Mouse (Mus musculus): ENCODE data around the gene Pex7.

DNA sequence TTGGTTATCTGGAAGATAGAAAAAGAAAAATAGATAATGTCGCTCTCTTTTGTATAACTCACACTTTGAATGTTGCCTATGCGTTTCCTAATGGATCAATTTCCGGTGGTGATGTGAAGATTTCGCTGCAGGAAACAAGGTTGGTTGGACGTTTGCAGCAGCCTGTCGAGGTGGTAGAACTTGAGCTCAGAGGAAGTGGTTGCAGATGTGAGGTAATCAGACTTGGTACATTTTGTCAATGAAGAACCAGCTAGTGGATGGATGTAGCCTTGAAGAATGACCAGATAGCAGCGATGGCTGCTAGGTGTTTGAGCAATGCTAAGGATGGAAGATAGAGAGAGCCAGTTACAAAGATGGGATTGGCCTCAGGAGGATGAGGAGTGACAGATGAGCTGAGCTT lies 102.7 kb downstream of the Pex7 start:
- no peak for TF ChIP-seq MAX (IDR thresholded peaks at IDR 0.05; ENCODE audit: low read length)
- TF ChIP-seq POLR2A (IDR thresholded peaks at IDR 0.05; ENCODE audit: control insufficient read depth in 1 of 2, insufficient read depth in 1 of 2, low read depth in 1 of 2, low read length in 2 of 2, poor library complexity in 1 of 2): no peak
- no peak for TF ChIP-seq E2F4 (IDR thresholded peaks at IDR 0.05; ENCODE audit: borderline replicate concordance, low read depth, low read length)
- TF ChIP-seq CTCF (IDR thresholded peaks at IDR 0.05 in 2 of 3, conservative IDR thresholded peaks at IDR 0.05 in 1 of 3; ENCODE audit: control insufficient read depth in 1 of 3, insufficient read depth in 1 of 3, low read depth in 2 of 3, low read length in 3 of 3, poor library complexity in 1 of 3, severe bottlenecking in 1 of 3): no peak
- TF ChIP-seq GATA1 (IDR thresholded peaks at IDR 0.05; ENCODE audit: low read depth, low read length): no peak
- TF ChIP-seq POLR2AphosphoS5 (IDR thresholded peaks at IDR 0.05; ENCODE audit: borderline replicate concordance, low read depth, low read length): no peak
- no peak for TF ChIP-seq ZC3H11A (IDR thresholded peaks at IDR 0.05; ENCODE audit: low read depth, low read length)
- no peak for TF ChIP-seq GABPA (IDR thresholded peaks at IDR 0.05; ENCODE audit: low read depth, low read length)
- TF ChIP-seq USF1 (IDR thresholded peaks at IDR 0.05; ENCODE audit: low read depth, low read length): no peak
- no peak for TF ChIP-seq POLR2AphosphoS2 (IDR thresholded peaks at IDR 0.05; ENCODE audit: low read length)
- no peak for TF ChIP-seq TAL1 (IDR thresholded peaks at IDR 0.05; ENCODE audit: low read length)
- TF ChIP-seq EP300 (IDR thresholded peaks at IDR 0.05; ENCODE audit: low read depth in 1 of 2, low read length in 2 of 2): no peak
- TF ChIP-seq MYC (IDR thresholded peaks at IDR 0.05; ENCODE audit: low read depth, low read length): no peak
